Mouse (Mus musculus) fat pad, adult 2 months (tissue): Measurements from ENCODE around the gene Arhgdia.

Experiments
- DNase-seq: peaks from one replicate; pipeline ENCODE4 v3.0.0-alpha.2; 2011; ENCODE audit warnings: low read depth, low spot score; ENCODE audit errors: extremely low read depth

Gene Arhgdia

DNA sequence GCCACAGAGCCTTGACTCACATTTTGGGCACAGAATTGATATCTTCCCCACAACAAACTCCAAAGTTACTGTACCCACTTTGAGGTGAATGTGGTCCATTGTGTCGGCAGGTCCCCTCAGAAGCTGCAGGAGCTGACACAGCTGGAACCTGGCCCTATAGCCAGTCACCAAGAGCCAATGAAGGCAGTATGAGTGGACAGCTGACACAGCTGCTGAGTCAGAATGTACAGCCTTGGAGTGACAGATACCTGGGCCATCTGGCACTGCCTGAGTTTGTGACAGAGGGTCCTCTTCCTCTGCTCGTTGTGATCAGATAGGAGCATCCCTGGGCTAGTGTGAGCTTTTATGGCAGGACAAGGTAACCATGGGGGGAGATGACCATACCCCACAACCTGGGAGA lies 26.2 kb downstream of the Arhgdia start:
- no peak for DNase-seq

GRCm38 (mm10) chr11:120554834-120555233 lies 26.6 kb downstream of the Arhgdia start:
- DNase-seq: no peak

DNA sequence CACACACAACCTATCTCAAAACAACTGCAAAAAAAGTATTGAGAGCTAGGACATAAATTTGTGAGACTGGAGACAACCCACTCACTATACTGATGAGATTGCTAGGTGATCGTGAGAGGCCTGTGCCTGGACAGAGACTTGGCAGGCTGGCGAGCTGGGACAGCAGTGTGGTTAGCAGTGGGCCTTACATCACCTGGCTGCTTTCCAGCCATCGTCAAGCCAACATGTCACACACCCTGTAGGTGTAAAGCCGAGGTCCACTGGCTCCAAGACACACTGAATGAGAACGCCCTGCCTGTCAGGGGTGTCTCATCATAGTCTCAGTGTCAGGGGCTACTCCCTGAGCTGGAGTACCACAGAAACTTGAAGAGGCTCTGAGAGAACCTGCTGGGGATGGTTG lies 28.7 kb downstream of the Arhgdia start:
- no peak for DNase-seq

GRCm38 (mm10) chr11:120550810-120551440 lies 30.5 kb downstream of the Arhgdia start, which contains the start of gene Ppp1r27:
Gene Ppp1r27, minus strand, starts transcription at chr11:120551132.
- no peak for DNase-seq

DNA sequence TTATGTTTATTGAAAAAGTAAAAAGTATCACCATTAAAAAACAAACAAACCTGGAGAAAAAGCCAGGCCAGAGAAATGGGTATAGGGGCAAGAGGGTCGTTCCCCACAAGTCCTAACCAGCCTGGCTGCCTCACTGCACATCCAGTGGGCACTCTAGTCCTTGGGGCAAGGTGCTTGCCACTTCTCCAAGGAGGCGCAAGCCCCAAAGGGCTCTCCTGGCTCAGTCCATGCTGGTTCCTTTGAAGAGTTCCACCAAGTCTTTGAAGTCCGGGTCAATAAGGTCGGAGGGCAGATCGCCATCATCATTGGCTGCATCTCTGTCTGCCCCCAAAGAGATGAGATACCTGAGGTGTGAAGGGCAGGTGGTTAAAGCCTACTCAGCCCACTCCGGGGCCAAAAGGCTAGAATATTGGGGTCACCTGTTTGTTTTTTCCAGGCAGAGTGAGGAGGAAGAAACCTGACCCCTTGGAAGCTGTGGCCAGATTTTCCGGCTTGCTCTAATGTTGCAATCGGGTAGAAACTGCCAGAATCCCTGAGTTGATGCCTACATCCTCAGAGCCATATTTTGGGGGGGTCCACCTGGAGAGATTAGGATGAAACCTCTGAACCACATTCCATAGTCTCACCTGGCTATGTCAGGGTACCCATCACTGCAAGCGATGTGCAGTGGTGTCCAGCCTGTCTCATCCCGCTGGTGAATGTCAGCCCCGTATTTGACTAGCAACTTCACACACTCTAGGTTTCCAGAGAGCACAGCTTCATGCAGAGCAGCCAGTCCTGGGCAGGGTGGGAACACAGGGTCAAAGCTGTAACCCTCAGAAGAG lies 31.2 kb downstream of the Arhgdia start:
- no peak for DNase-seq

GRCm38 (mm10) chr11:120549168-120549945 lies 32.1 kb downstream of the Arhgdia start, which contains the start of gene Mcrip1:
Gene Mcrip1, minus strand, starts transcription at chr11:120549727.
- no peak for DNase-seq

DNA sequence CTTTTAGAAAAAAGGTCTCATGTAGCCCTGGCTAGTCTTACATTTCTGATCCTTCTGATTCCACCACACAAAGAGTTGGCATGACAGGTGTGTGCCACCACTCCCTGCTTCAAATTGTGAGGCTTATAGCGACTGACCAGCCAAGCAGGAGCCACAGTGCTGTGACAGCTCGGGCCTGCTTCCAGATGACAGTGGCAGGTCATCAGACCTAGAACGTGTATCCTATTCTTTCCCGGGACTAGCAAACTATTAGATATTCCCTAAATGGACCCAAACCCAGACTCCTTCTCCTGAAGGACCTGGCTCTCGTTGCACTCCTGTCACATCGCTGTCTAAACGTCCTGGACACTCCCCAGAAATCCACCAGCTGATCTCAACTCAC lies 32.6 kb downstream of the Arhgdia start:
- no peak for DNase-seq

DNA sequence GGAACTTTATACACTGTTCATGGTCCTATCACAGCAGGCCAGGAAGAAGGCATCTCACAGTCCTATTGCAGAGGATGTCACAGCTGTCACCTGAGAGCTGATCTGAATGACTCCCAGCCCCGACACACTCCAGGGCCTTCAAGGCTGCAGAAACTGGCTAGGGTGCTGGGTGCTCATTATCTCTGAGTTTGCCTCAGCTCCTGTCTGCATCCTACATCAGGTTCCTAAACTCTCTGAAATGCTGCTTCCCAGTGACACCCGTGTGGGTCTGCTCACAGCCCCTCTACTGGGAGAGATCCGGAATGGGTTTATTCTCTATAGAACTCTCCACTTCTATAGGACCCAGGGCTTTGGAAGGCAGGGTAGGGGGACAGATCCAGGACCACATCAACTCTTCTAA lies 33.2 kb downstream of the Arhgdia start:
- no peak for DNase-seq

- no peak for DNase-seq
These were observed 34.0 kb downstream of the Arhgdia start for GRCm38 (mm10) chr11:120547469-120547868.

DNA sequence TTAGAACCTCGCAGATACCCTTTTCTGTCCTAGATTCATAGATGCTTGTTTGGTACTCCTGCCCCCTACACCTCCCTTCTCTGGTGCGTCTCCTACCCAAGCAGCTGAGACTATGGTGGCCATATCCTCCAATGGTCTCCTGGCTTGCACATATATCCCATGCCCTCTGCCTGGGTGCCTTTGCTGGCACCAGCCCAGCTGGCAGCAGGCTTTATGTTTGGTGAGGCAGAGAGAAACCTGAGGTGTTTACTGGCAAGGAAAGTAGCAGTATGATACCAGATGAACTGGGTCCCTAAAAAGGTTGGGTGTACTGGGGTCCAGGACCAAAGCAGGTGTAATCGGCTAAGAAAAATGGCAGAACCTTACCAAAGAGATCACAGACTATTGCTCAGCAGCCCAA lies 35.5 kb downstream of the Arhgdia start:
- DNase-seq: no peak

GRCm38 (mm10) chr11:120542376-120542775 lies 39.0 kb downstream of the Arhgdia start:
- no peak for DNase-seq

DNA sequence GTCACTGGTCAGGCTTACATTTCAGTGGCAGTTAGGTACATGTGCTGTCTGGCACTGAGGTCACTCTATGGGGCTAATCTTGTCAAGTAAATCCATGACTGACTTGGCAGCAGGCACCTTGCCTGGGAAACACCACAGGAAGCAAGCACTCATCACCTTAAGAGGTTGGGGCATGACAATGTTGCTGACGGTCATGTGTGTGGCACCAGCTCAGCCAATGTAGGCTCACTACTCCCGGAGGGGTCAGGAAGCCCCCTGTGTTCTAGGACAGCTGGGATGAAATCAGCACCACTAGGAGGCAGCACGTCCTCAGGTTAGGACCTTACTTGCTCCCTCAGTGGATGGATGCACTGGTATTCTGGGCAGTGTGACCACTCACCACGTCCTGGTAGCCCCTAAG lies 39.5 kb downstream of the Arhgdia start:
- no peak for DNase-seq

GRCm38 (mm10) chr11:120539285-120540014 lies 42.0 kb downstream of the Arhgdia start:
- DNase-seq: no peak

- DNase-seq: no peak
These were observed 42.5 kb downstream of the Arhgdia start for GRCm38 (mm10) chr11:120538955-120539284.

GRCm38 (mm10) chr11:120538485-120538884 lies 42.9 kb downstream of the Arhgdia start:
- no peak for DNase-seq

DNA sequence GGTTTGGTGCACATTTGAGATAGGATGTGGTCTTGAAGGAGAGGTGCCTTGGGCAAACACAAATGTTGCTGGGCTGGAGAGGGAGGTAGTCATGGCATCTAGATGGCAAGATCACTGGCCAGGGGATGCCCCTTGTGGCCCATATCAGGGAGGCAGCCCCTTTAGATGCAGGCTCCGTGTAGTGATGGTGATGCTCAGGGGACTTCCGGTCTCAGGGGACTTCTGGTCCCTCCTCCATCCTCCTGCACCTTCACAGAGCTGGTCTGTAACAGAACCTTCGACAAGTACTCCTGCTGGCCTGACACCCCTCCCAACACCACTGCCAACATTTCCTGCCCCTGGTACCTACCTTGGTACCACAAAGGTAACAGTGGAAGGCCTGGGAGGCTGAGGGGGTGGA lies 45.6 kb downstream of the Arhgdia start:
- DNase-seq: no peak

DNA sequence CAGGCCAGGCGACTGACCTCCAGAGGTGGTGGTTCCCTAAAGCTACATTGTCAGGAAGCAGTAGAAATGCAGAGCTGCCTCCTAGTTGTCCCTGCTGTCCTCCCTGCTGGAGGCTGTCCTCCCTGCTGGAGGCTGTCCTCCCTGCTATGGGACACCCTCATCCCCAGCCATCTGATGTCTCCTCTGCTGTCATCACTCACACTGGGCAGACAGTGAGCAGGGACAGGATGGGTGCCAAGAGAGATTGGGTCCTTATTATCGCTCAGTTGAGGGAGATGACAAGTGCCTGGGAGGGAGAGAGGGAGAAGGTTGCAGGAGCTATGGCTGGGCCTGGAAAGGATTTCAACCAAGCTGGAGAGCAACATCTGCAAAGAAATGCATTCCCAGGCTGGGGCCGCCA lies 46.3 kb downstream of the Arhgdia start:
- DNase-seq: no peak

DNA sequence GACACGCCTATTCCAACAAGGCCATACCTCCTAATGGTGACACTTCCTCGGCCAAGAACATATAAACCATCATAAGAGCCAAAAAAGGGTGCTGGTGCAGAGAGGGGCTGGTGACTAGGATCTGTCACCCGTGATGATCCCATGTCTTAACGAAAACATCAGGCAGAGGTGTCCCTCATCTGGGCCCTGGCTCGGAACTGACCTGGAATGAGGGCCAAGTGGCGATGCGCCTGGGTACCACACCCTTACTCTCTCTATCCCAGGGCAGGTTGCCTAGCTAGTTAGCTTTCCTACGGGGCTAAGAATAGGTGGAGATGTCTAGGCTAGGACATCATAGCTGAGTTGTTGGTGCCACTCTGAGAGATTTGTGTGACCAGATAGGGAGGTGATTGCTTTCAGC lies 47.3 kb downstream of the Arhgdia start:
- no peak for DNase-seq

- no peak for DNase-seq
These were observed 49.8 kb downstream of the Arhgdia start for GRCm38 (mm10) chr11:120531646-120532045.

DNA sequence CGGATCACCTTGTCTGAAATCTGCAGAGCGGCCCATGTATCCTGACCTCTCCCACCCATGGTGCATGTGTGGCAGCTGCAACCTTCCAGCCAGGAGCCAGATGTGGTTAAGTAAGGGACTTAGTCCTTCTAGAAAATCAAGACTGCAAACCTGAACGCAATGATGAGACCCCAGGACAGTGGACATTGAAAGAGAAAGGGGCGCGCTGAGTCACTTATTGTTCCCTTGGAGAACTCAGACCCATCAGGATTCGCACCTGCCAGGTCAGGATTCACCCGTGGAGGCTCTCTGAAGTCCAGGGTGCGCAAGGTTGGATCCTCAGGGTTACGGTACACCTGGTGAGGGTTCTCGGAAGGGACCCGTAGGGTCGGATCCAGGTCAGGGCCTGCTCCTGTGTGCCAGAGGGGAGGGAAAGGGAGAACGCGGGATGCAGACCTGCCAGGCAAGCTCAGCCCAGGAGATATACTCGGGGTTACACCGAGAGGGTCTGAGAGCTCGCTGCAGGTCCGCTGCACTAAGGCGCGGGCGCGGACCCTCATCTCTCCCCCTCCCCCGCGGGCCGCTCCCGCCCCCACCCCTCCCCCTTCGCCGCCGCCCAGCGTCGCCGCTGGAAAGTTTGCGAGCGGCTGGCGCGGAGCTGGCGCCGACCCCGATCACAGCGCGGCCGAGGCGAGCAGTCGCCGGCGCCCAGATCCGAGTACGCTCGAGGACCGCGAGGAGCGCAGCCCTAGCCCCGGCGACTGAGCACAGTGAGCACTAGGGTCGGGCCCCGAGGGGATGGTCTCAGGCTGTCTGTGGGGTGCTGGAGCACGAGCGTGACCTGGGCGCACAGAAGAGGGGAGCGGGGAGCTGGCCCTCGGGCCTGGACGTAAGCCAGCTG lies 51.1 kb downstream of the Arhgdia start, which contains the start of gene Gcgr:
Gcgr (plus strand) TSS at position 615 of the 880 bp plus-strand sequence.
- DNase-seq: no peak
